Mouse (Mus musculus): ENCODE results near the gene Etl4.

DNA sequence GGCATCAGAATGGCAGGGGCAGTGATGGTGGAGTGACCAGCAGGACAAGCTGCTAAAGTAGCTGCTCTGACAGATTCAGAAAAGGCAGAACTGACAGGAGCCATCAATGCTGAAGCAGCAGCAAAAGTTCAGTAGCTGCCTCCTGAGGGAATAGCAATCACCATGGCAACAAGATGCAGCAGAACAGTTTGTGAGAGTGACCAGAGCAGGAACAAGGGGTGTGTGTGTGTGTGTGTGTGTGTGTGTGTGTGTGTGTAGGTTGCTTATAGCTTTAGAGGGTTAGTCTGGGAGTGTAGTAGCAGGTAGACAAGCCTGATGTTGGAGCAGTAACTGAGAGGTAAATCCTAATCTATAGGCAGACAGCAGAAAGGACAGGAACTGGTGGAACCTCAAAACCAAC is 40.4 kb upstream of the Etl4 start:
- TF ChIP-seq POLR2A (IDR thresholded peaks at IDR 0.05; ENCODE audit: extremely low read depth, insufficient read depth, low read length) (no peak), CTCF (IDR thresholded peaks at IDR 0.05; ENCODE audit: low read depth, low read length) (no peak)
